Mouse (Mus musculus) right cerebral cortex, postnatal 25 days (tissue): ENCODE measurements around the gene Morf4l2.
"Not testable (repeated sequence)": the region's sequence is repeated elsewhere in the genome, so short reads cannot be mapped to it uniquely, and the experiment has no call there.

ENCODE experiments used
- DNase-seq: peaks from one replicate; pipeline ENCODE4 v3.0.0; 2022

Gene Morf4l2

GRCm38 (mm10) chrX:136743459-136743858 is at the start of gene Morf4l2:
Gene Morf4l2 (minus strand): TSS chrX:136743690.
- DNase-seq = no peak

DNA sequence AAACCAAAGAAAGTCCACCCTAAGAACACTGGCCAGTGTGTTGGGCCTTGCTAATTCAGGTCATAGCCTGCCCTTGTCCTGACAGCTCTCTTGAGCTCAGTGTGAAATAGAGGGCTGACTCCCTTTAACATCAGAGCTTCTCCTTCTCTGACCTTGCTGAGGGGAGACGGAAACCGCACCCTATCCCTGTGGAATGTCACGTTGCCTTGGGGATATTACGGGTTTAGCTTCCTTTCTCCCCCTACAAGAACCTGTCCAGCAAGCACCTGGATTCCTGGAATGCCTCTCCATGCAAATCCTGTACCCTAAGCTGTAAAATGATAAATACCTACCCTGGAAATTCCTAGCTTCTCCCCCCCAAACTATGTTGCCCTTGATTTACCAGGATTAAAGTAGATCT is 46.0 kb upstream of the Morf4l2 start:
- DNase-seq = no peak

- DNase-seq = no peak
Observed at GRCm38 (mm10) chrX:136780041-136780440, 36.6 kb upstream of the Morf4l2 start, which contains the start of gene Glra4. Gene Glra4 (minus strand): TSS chrX:136780141.

GRCm38 (mm10) chrX:136779262-136779661 is 35.8 kb upstream of the Morf4l2 start:
- DNase-seq = no peak

- no peak for DNase-seq
Observed at GRCm38 (mm10) chrX:136778046-136778445, 34.6 kb upstream of the Morf4l2 start.

DNA sequence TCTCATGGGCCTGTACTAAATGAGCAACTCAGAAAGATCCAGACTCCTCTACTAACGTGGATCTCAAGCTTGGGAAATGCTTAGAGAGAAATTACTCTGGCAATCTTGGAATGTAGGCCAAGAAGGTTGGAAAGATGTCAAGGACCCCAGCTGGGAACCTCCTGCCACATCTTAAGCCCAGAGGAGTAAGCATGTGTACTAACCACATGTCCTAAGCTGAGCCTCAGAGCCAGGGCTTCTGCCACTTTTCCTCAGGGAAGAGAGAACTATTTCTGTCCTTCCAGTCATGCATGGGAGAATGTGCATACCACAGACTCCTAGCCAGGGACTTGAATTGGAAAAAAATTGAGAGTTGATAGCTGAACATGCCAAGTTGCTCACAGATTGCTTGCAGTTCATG is 29.5 kb upstream of the Morf4l2 start:
- no peak for DNase-seq

- no peak for DNase-seq
Observed at GRCm38 (mm10) chrX:136761103-136762074, 17.9 kb upstream of the Morf4l2 start.

DNA sequence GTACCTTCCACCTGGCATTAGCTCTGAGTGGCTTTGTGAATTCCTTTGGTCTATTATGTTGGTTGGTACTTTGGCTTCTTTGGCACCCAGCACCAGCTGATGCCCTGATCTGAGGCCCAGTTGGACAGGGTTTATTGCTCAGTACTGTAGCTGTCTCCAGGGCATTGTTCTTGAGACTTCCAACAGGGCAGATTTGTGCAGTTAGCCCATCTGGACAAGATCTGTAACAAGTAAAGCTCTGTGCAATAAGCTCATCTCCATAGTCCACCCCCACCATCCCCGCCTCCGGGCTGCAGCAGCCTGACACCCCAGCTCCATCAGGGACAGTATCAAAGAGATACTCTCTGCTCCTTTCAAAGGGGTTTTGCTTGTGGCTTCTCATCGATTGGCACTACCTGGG is 12.0 kb upstream of the Morf4l2 start:
- no peak for DNase-seq

DNA sequence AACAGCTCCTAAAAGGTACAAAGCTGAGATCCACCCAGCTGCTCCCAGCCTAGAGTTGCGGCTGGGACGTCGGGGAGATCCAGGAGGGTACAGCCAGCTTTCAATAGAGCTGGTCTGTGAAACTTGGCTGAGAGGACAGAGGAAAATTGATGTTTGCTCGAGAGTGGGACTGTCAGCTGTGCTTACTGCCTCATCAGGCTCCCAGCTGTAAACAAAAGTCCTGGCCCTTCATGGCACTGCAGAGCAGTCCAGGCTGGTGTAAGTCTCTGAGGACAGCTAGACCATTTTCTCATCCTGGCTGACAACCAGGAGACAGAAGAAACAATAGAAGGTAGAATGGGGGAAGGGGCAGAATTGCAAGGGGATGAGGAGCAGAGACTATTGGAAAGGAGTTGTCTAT is 5.8 kb upstream of the Morf4l2 start:
- no peak for DNase-seq

DNA sequence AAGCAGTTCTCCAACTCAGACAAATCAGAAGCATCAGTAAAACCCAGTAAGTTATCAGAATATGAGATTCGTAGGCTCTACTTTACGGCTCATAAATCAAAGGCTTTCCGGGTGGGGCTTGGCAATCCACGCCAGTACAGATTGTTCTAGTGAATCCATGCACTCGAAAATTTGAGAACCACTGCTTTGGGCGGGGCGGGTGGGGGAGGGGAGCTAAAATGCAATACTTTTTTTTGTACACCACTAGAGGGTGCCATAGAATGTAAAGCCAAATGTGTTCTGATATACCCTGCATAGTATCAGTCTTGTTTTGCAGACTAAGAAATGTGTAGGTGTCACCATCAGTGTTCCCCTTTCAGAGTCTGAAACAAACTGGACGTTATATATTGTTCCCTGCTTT is 1.2 kb upstream of the Morf4l2 start:
- no peak for DNase-seq

DNA sequence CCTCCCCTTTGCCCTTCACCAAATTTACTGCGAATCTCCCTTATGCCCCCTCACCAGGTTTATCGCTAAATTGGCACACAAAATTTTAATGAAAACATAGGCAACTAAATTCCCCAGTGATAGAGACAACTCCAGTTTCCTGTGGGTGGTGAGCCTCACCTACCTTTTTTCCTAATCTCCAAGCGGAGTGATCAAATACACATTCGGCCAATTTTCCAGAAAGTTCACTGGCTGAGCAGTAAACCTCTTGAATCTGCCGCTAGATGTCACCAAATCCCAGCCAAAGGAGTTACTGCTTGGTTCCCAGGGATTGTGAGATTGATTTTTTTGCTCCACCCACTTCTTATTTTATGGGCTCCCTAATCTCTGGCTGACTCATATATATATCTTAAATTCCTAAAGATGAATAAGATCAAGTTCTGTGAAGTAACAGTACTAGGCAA is 808 bp downstream of the Morf4l2 start:
- DNase-seq = peak; percentile 42

DNA sequence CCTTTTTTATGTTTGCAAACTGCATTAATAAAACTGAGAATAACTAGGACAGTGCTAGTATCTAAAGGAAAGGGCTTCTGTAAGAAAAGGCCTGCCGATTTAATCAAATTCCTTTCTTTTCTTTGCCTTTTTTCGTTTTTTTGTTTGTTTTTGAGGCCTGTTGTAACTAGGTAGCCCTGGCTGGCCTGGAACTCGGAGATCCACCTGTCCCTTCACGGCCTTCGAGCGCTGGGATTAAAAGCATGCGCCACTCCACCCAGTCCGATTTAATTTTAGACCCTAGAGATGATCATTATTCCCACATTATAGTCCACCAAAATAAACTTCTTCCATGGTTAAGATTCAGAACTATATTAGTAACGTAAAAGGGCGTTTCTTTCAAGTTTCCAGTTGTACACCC is 1.2 kb downstream of the Morf4l2 start:
- DNase-seq = no peak

GRCm38 (mm10) chrX:136741651-136742201 is 1.8 kb downstream of the Morf4l2 start:
- peak; percentile 76 for DNase-seq

DNA sequence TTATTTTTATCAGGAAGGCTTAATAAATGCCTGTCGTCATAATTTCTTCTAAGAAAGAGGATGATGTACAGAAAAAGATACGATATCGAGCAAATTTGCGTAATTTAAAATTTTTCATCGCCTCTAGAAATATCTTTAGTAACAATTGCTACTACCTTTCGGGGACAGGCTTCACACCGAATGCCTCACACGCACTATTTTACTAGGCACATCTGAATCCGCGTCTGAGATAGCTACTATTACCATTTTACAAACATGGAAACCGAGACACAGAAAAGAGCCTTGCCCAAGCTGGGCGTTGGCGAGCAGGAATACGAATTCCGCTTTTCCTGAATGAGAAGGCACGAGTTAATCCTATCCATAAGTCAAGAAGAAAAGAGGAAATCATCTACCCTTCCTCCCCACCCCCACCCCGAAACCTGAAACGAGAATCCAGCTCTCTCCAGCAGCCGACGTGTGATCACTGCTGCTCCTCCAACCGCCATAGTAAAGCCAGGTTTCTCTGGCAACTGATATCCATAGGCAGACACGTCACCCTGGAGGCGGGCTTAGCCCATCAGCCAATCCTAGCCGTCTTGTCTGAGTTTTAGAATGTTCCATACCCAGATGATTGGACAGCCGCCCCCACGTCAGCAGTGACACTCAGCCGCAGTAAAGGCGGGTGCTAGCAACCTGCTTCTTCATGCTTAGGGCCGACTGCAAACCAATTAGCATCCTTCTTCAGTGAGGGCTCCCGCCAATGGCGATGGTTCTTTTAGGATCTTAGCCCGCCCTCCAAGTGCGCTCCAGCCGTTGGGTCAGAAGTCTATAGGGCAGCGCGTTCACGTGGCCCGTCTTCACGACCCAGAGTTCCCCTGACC is 2.5 kb downstream of the Morf4l2 start:
- peak; percentile 90 for DNase-seq

GRCm38 (mm10) chrX:136740087-136740790 is 3.3 kb downstream of the Morf4l2 start:
- DNase-seq = no peak

DNA sequence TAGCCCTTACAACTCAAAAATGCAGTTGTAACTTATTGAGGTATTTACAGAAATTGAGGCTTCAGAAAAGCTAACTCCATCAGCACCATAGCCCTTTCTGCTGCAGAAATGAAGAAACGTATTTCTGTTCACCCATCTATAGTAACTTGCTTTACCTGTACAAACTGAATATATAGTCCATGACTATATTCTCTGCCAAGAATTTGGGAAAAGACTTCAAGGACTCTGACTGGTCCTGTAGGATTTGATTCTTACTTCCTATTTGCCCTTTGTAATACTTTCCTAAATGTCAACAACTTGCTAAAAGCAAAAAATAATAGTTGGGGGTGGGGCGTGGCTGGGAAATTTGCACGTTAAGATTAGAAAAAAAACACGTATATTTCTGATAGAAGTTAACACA is 11.5 kb downstream of the Morf4l2 start:
- no peak for DNase-seq

GRCm38 (mm10) chrX:136714742-136715474 is 28.6 kb downstream of the Morf4l2 start:
- not testable (repeated sequence) for DNase-seq

- no peak for DNase-seq
Observed at GRCm38 (mm10) chrX:136708782-136709181, 34.7 kb downstream of the Morf4l2 start.

- DNase-seq = peak; percentile 53
Observed at GRCm38 (mm10) chrX:136708168-136708681, 35.3 kb downstream of the Morf4l2 start.

DNA sequence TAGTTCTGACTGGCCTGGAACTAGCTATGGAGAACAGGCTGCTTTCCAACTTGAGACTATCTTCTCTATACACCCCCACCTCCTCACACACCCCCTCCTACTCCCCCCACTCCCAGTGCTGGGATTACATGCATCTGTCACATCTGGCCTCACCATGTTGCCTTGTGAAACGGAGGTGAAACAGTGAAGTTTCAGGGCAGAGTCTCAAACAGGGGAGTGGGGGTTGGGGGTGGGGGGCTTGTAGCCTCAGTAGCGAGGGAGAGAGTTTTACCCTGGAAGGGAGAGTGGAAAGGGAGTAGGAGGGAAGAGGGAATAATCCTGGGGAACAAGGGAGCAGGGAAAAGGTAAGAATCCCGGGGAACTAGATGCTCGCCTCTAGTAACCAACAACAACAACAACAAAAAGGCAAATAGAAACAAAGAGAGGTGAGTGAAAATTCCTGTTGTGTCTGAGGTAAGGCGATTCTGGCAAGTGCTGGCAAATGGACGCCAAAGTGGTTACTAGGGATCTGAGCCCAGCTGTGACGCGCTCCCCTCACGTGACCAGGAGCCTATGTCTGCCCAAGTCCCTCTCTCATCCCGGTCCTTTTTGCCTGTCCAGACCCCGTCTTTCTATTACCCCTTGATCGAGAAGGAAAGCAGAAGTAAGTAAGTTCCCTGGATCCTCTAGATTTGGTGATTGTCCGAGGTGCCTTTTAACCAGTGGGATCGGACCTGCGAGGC is 35.9 kb downstream of the Morf4l2 start, which contains the start of gene Tceal1:
Gene Tceal1, plus strand, starts transcription at position 537 of the 722 bp plus-strand sequence.
- DNase-seq = peak; percentile 65

DNA sequence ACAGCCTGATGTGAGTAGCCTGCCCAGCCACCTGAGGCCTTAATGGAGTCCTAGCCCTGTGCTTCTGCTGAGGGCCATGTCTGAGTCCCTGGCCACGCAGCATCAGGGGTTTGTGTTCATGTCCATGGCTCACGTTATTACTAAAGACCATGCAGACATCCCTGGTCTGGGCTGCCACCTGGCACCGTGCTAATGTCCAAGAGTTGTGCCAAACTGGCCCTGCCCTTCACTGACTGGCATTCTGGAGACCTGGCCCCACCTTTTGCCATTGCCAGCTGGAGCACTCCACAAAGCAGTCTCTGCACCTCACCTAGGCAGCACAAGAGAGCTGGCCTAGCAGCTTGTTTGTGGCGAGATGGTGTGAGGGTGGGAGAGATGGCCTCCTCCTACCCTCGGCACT is 50.3 kb downstream of the Morf4l2 start:
- no peak for DNase-seq
